In the genomic region with DNA sequence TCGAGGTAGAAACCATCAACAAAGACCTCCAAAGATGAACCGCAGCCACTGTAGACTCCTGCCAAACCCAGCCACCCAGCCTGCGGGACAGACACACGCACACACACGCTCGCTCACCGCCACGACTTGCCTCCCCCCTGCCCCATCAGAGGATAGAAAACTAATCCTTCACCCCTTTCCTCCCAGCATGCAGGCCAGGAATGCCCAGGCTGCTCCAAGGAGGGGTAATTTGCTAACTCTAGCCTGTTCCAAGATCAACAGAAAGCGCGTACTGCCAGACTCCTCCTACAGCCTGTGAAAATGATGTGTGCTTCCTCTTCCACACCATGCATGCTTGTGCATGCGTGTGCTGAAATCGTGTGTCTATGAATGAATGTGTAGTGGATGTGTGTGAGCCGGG, we compare ENCODE assay signal across 22 mouse cellular contexts.
DNase-seq lines count a peak whose midpoint lies in the region; ATAC-seq and TF ChIP-seq lines count a peak whose summit lies in the region.
"Had no signal": no experiment of that assay in that cellular context is flagged by ENCODE, and none has a peak within 500 bp of the region (broad histone marks: within the 10 kb centered on the region; RNA-seq: fewer than 3 reads in every experiment).

No protein-coding gene starts in this region.

- H3K27ac ChIP-seq in heart, embryonic 12.5 days (ENCODE audit: poor library complexity, severe bottlenecking) = no peak overlapping the region
- peak overlapping the region; percentile 47; the same call in 1 of the 2 replicates for H3K27ac ChIP-seq in midbrain, embryonic 10.5 days (replicated peaks)
- H3K27ac ChIP-seq in midbrain, embryonic 13.5 days = no peak overlapping the region
- H3K27ac ChIP-seq in embryonic facial prominence, embryonic 15.5 days (replicated peaks) = peak overlapping the region; percentile 44; the same call in 1 of the 2 replicates
- 0 out of 2 replicates have a peak overlapping the region, but pooled peaks have one; percentile 33 for H3K27ac ChIP-seq in limb, embryonic 14.5 days (replicated peaks; ENCODE audit: low read depth, low read length)
- H3K27ac ChIP-seq: gastrocnemius, adult 2 months; heart, embryonic 10.5 days; heart, embryonic 15.5 days; hindbrain, embryonic 13.5 days; hindbrain, postnatal 0 days had no signal

- H3K9ac ChIP-seq in heart, embryonic 12.5 days = no peak overlapping the region
- no peak overlapping the region for H3K9ac ChIP-seq in midbrain, embryonic 13.5 days (replicated peaks)
- H3K9ac ChIP-seq in embryonic facial prominence, embryonic 15.5 days = no peak overlapping the region
- no peak overlapping the region for H3K9ac ChIP-seq in limb, embryonic 14.5 days (ENCODE audit: low read depth, low read length, severe bottlenecking)
- H3K9ac ChIP-seq: heart, embryonic 15.5 days; hindbrain, embryonic 13.5 days had no signal

- H3K4me3 ChIP-seq in heart, embryonic 12.5 days = no peak overlapping the region
- no peak overlapping the region for H3K4me3 ChIP-seq in midbrain, embryonic 10.5 days
- no peak overlapping the region for H3K4me3 ChIP-seq in midbrain, embryonic 13.5 days (replicated peaks)
- no peak overlapping the region for H3K4me3 ChIP-seq in embryonic facial prominence, embryonic 15.5 days (replicated peaks)
- no peak overlapping the region for H3K4me3 ChIP-seq in limb, embryonic 14.5 days (replicated peaks; ENCODE audit: low read length)
- H3K4me3 ChIP-seq: gastrocnemius, adult 2 months; heart, embryonic 10.5 days; heart, embryonic 15.5 days; hindbrain, embryonic 13.5 days had no signal

- intact Hi-C loops in gastrocnemius, postnatal 36 days (cut with DNase I) = no loop called here

- peaks cover 9% of the 10 kb centered on the region for H3K4me1 ChIP-seq in heart, embryonic 12.5 days (replicated peaks)
- peaks cover 22% of the 10 kb centered on the region for H3K4me1 ChIP-seq in midbrain, embryonic 10.5 days
- H3K4me1 ChIP-seq in midbrain, embryonic 13.5 days (replicated peaks) = peaks cover 10% of the 10 kb centered on the region; the same call in 1 of the 2 replicates
- peaks cover 35% of the 10 kb centered on the region for H3K4me1 ChIP-seq in embryonic facial prominence, embryonic 15.5 days
- peaks cover 33% of the 10 kb centered on the region for H3K4me1 ChIP-seq in limb, embryonic 14.5 days (ENCODE audit: control insufficient read depth, insufficient read depth, low read length)
- H3K4me1 ChIP-seq: heart, embryonic 15.5 days; hindbrain, embryonic 13.5 days had no signal

- WGBS in heart, embryonic 12.5 days = 77% methylated on average over 13 of the region's 13 CpGs
- WGBS in midbrain, embryonic 10.5 days = 90% methylated on average over 13 of the region's 13 CpGs
- WGBS in midbrain, embryonic 13.5 days = 83% methylated on average over 13 of the region's 13 CpGs
- 44% methylated on average over 13 of the region's 13 CpGs for WGBS in embryonic facial prominence, embryonic 15.5 days
- 47% methylated on average over 13 of the region's 13 CpGs for WGBS in limb, embryonic 14.5 days

- H3K9me3 ChIP-seq in heart, embryonic 12.5 days (replicated peaks) = peaks cover 7% of the 10 kb centered on the region; the same call in 1 of the 2 replicates
- 0 out of 2 replicates have a peak, but pooled peaks cover 4% of the 10 kb centered on the region for H3K9me3 ChIP-seq in midbrain, embryonic 10.5 days (replicated peaks)
- peaks cover 5% of the 10 kb centered on the region; the same call in 1 of the 2 replicates for H3K9me3 ChIP-seq in midbrain, embryonic 13.5 days
- no peaks in the 10 kb centered on the region for H3K9me3 ChIP-seq in embryonic facial prominence, embryonic 15.5 days (replicated peaks)
- no peaks in the 10 kb centered on the region for H3K9me3 ChIP-seq in limb, embryonic 14.5 days (ENCODE audit: control insufficient read depth, low read length)
- H3K9me3 ChIP-seq: heart, embryonic 15.5 days had no signal

- H3K27me3 ChIP-seq in heart, embryonic 12.5 days (replicated peaks) = no peaks in the 10 kb centered on the region
- peaks cover 11% of the 10 kb centered on the region for H3K27me3 ChIP-seq in midbrain, embryonic 10.5 days (ENCODE audit: low read depth, poor library complexity, severe bottlenecking)
- 0 out of 2 replicates have a peak, but pooled peaks cover 3% of the 10 kb centered on the region for H3K27me3 ChIP-seq in midbrain, embryonic 13.5 days
- no peaks in the 10 kb centered on the region for H3K27me3 ChIP-seq in embryonic facial prominence, embryonic 15.5 days
- H3K27me3 ChIP-seq in limb, embryonic 14.5 days (ENCODE audit: control insufficient read depth, insufficient read depth, low read length) = no peaks in the 10 kb centered on the region
- H3K27me3 ChIP-seq: heart, embryonic 15.5 days; hindbrain, embryonic 13.5 days had no signal

- H3K4me2 ChIP-seq in heart, embryonic 12.5 days = no peak overlapping the region
- no peak overlapping the region for H3K4me2 ChIP-seq in midbrain, embryonic 13.5 days (replicated peaks)
- H3K4me2 ChIP-seq in embryonic facial prominence, embryonic 15.5 days (replicated peaks) = no peak overlapping the region
- no peak overlapping the region for H3K4me2 ChIP-seq in limb, embryonic 14.5 days (replicated peaks; ENCODE audit: low read depth, low read length, severe bottlenecking)
- H3K4me2 ChIP-seq: heart, embryonic 15.5 days; hindbrain, embryonic 13.5 days had no signal

- TF ChIP-seq POLR2A in limb, embryonic 14.5 days (IDR thresholded peaks at IDR 0.05; ENCODE audit: borderline replicate concordance, extremely low read depth, insufficient read depth, insufficient read length) = no peak

- H3K36me3 ChIP-seq in heart, embryonic 12.5 days = no peaks in the 10 kb centered on the region
- H3K36me3 ChIP-seq in midbrain, embryonic 10.5 days = no peaks in the 10 kb centered on the region
- H3K36me3 ChIP-seq in midbrain, embryonic 13.5 days = no peaks in the 10 kb centered on the region
- H3K36me3 ChIP-seq in embryonic facial prominence, embryonic 15.5 days = no peaks in the 10 kb centered on the region
- no peaks in the 10 kb centered on the region for H3K36me3 ChIP-seq in limb, embryonic 14.5 days (ENCODE audit: control insufficient read depth, insufficient read depth, low read length)
- H3K36me3 ChIP-seq: heart, embryonic 10.5 days; heart, embryonic 15.5 days; hindbrain, embryonic 13.5 days had no signal

- no peak for ATAC-seq in heart, embryonic 12.5 days (ENCODE audit: insufficient number of reproducible peaks, low FRiP score)
- ATAC-seq in midbrain, embryonic 13.5 days = no peak
- peak; percentile 59; the same call in 1 of the 2 replicates for ATAC-seq in embryonic facial prominence, embryonic 15.5 days (ENCODE audit: insufficient number of reproducible peaks, low FRiP score, low TSS enrichment, low read depth)
- no peak for ATAC-seq in limb, embryonic 14.5 days (ENCODE audit: low FRiP score, low read depth)
- ATAC-seq: forebrain, embryonic 16.5 days; hindbrain, postnatal 0 days had no signal

- peak; percentile 66 for DNase-seq in heart, adult 11 months
- DNase-seq in midbrain, embryonic 10.5 days (ENCODE audit: low spot score) = no peak
- no peak for DNase-seq in limb, embryonic 14.5 days (ENCODE audit: low spot score)
- no peak for DNase-seq in testis, postnatal 10 days (ENCODE audit: low spot score)
- DNase-seq in gastrocnemius, postnatal 36 days = no peak
- DNase-seq: adrenal gland, adult 8-10 months; adrenal gland, postnatal 36 days; cerebellum, adult 11 months; cerebellum, adult 9-10 months; cerebellum, postnatal 25 days; gastrocnemius, adult 2 months; gastrocnemius, postnatal 25 days; heart, adult 18-20 months; heart, postnatal 14 days had no signal

Comparison
In these comparisons a context has a peak if more than half of its experiments do, and no peak if none do; other contexts are left out.
1. H3K27ac ChIP-seq: peak in midbrain, embryonic 10.5 days (single experiment), embryonic facial prominence, embryonic 15.5 days (single experiment) and limb, embryonic 14.5 days (single experiment); none in heart, embryonic 12.5 days (single experiment) and midbrain, embryonic 13.5 days (single experiment).